Mouse (Mus musculus) MN1 (cell line): ENCODE data around the gene Pde8a.

Experiments
- DNase-seq: peaks from one replicate; pipeline ENCODE4 v3.0.0-alpha.2; 2016; ENCODE audit warnings: low spot score

The Pde8a gene

GRCm38 (mm10) chr7:81209979-81210685 is 3.3 kb upstream of the Pde8a start:
- no peak for DNase-seq

- DNase-seq: no peak
These were observed 1.6 kb upstream of the Pde8a start for GRCm38 (mm10) chr7:81211760-81212159.

GRCm38 (mm10) chr7:81212261-81212681 is 1.1 kb upstream of the Pde8a start:
- DNase-seq: no peak

DNA sequence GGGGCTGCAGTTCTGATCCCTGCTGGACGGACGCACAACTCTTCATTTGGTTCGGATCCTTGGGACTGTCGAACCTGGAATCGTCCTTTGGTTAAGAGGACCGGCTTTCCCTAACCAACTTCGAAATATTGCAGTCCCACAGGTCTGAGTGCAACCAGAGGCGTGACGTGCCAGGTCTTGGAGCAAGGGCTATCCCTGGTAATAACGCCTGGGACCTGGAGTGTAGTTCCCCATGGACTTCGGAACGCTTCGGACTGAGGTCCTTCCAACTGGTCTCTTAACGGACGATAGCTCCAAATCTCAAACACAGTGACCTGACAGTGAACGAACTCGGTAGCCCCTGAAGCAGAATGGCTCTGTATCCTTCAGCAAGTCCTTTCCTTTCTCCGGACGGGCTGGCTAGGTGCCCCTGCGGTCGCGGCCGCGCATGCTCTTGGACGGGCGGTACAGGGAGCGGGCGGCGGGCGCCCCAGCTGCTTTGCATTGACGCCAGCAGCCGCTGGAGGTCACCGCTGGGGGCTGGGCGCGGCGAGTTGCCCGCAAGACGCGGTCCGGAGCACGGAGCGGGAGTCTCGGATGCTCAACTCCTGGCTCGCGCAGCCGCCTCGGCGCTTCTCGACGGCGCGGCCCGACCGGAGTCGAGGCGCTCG is 574 bp upstream of the Pde8a start:
- no peak for DNase-seq

DNA sequence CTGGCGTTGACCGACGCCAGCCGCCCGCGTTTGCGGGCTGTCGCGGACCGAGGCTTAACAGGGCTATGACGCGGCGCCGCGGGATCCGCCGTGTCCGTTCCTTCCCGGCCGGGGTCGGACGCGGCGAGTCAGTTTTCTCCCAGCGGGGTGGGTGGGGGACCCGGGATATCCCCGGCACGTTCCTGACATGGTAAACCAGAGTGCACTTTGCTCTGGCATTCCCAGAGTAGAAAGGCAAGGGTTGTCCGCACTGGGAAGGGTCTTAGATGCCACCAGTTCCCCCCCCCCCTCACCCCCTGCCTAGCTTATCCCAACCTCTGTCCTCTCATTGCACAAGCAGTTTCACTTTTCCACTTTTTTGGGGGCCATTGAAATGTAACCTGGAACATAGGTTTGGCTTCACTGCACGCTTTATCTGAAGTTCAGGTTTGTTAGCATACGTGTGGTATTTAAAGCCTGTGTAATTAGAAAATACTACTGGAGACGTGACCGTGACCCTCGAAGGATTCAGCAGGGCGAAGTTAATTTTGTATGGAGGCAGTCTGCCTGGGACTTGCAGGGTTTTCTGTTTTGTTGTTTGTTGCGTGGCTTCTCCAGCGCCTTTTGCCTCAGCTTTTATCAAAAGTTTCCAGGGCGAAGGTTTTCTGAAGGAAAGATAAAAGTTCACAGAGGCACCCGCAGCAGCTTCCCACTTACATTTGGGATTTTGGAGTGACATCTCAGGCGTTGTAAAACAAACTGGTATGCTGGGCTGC is 934 bp downstream of the Pde8a start:
- DNase-seq: no peak

GRCm38 (mm10) chr7:81215950-81216349 is 2.6 kb downstream of the Pde8a start:
- no peak for DNase-seq

DNA sequence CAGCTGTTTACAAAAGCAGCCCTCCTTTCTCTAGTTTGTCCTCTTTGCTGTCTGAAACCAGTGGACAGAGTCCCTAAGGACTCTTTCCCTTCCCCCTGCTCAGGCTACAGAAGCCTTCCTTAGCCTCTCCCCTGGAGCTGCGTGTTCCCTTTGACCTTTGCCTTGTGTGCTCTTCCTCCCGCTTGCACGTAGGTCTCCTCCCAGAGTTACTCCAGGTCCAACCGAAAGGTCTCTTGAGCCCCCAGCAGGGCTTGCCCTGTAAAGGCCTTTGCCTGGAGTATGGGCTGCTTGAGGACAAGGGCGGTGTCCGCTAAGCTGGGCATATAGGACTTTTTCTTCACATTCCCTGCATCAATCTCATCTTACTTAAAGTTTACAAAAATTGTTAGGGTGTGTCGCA is 5.9 kb downstream of the Pde8a start:
- DNase-seq: no peak

GRCm38 (mm10) chr7:81220381-81220780 is 7.0 kb downstream of the Pde8a start:
- DNase-seq: no peak

GRCm38 (mm10) chr7:81224260-81224659 is 10.9 kb downstream of the Pde8a start:
- no peak for DNase-seq

GRCm38 (mm10) chr7:81230091-81230792 is 16.8 kb downstream of the Pde8a start:
- no peak for DNase-seq

- DNase-seq: no peak
These were observed 19.3 kb downstream of the Pde8a start for GRCm38 (mm10) chr7:81232674-81233073.

DNA sequence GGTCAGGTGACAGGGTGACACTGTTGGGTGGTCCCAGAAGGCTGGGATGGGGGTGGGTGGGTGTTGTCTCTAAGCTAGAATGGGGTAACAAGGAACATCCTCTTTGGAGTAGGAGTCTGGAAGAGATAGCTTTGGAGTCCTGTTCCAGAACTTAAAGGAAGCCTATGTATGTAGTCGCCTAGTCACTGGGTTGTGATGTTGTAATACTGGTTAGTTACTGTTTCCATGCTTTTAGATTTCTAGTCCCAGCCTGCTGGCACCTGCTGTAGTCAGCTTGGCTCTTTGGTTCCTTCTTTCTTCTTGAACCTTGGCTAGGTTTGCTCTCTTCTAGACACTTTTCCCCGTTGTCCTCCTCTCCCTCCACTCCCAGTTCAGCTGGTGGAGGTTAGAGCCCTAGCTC is 21.7 kb downstream of the Pde8a start:
- no peak for DNase-seq

DNA sequence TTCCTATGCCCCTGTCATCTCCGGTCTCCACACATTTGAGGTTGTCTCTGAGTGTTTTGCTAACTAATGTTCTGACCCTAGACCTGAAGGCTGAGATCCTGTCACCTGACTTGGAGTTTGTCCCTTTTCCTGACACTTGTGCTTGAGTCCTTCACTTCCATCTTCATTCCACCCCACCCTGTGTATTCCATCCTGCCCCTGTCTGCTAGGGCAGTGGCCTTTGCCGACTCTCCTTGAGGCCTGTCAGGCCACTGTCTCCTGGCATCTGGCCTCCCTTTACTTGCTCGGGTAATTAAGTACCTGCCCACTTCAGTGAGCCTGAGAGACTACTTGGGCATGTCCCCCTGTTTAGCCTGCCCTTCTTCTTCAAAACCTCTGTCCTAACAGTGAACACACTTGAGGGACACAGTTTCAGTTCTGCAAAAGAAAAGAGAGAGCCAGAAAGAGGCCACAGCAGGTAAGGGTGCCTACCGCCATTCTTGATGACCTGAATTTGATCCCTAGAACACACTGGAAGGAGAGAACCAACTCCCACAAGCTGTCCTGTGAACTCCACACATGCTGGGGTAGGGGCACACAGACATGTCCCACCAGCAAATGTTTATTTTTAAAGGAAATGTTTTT is 22.3 kb downstream of the Pde8a start:
- DNase-seq: no peak

DNA sequence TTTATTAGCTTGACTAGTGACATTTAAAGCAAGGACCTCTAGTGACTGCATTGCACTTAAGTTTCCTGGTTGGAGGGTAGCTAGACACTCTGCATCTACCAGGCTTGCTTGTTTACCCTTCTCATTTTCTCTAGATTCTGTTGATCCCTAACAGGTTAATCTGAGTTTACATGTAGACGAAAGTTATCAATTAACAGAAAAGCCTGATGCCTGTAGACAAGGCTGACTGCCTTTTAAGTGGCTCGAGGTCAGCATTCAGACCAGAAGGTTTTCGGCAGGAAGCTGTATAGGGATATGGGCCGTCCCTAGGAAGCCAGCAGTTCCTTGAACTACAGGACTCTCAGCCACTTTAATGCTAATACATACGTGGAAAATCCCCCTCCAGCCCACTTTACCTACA is 30.0 kb downstream of the Pde8a start:
- no peak for DNase-seq

DNA sequence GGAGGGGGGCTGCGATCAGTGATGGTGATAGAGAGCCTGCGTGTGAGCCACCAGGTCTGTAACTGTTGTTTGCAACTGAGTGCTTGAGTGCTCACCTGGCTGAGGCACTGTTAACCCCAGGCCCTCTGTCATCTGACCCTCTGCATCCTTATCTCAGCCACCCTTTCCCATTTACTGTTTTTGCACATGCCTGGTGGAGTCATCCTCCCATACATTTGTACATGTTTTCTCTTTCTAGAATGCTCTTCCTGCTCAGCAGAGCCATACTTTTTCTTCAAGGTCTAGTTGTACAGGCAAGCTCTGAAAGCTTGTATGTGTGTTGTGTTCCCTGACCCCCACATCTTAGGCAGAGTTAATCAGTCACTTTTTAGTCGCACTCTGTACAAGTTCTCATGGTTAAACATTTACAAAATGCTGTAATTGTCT is 36.5 kb downstream of the Pde8a start:
- DNase-seq: no peak

GRCm38 (mm10) chr7:81250601-81251000 is 37.2 kb downstream of the Pde8a start:
- no peak for DNase-seq

DNA sequence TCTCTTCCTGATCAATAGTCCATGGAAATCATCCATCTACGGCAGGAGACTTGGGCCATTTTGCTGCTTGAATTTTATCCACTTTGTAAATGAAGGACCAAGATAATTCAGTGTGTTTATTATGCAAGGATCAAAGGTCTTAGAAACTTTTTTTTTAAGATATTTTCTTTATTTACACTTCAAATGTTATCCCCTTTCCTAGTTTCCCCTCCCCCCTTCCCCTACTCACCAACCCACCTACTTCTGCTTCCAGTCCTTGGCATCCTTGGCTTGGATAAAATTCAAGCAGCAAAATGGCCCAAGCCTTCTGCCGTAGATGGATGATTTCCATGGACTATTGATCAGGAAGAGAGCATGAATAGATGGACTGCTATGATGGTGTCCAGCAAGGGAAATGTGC is 38.1 kb downstream of the Pde8a start:
- DNase-seq: no peak

DNA sequence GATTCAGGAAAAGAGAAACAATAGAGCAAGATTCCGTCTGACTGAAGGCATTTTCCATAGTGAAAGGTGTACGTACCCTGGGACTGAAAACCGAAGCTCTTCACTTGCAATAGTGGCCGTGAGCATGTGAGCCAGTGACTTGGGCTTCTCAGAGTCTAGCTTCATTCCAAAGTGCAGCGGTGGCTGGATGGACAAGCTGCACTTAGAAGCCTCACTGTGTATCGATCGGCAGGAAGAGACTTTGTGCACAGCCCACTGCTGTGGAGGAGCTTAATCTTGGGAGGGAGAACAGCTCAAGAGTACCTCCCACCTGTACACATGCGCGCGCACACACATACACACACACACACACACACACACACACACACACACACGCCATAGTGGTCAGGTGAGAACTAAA is 39.9 kb downstream of the Pde8a start:
- DNase-seq: no peak

- no peak for DNase-seq
These were observed 41.2 kb downstream of the Pde8a start for GRCm38 (mm10) chr7:81254579-81254978.

DNA sequence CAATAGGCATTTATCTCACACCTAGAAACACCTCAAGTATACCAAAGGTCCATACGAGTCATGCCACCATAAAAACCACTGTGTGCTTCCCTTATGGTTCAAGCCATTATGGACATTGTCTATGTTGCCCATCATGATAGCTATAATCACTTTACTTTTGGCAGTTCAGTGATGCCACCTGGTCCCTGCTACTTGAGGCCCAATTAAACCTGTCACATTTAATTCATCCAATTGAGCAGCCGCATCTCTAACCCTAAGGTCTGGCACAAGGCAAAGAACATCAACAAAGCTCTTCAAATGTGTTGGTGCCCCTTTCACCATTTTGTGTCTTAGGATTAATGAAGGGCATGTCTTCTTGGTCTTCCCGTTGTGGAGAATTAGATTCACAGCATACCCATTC is 42.1 kb downstream of the Pde8a start:
- no peak for DNase-seq

DNA sequence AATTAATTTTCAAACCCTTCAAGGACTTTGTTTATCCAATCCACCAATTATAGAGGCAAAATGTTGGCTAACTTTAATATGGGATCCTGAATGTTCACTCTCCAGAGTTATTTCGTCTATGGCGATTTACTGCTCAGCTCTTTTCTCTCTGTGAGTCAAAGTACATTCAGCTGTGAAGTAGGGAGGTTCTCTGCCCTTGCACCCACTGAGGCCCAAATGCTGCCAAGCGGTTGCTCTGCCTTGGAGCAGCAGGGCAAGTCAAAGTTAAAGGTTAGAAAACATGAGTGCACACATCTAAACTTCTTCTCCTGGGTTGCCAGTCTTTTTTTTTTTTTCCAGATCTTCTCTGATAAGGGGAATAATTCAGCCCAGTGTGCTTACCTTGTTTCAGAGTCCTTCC is 43.4 kb downstream of the Pde8a start:
- DNase-seq: no peak

DNA sequence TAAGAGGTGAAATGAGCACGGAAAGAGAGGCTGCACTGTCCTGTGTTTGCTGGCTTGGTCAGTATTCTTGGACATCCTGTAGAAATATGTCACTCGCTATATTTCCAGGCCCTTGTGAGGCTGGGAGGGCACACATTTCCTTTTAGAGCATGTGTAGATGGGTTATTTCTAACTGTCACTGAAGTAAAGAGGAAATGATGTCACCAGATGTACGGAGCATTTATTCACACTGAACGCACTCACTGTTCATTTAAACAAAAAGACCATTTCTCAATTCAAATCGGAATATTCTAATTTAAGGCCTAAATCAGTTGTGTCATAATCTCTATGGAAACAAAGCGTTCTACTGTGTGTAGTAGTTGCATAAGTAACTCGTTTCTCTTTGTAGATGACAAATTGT is 48.2 kb downstream of the Pde8a start:
- no peak for DNase-seq
